Mouse (Mus musculus) embryonic facial prominence, embryonic 14.5 days (tissue): Measurements from ENCODE around the gene Vps53. TPM values are rescaled to one million over a fixed set of nuclear protein-coding genes. Genes with fewer than 3 reads are reported as not detected.
A peak's percentile ranks its signal among the peaks of the same experiment; 100 is the strongest.

Source experiments
- ATAC-seq: fragments of 200-750 bp; cut with Nextera tagmentation; 2 replicates; pipeline ENCODE4 v1.8.0; 2017; ENCODE audit warnings: low read depth, moderate number of reproducible peaks, moderate TSS enrichment
- DNase-seq: peaks from one replicate; pipeline ENCODE4 v3.0.0-alpha.2; 2015; ENCODE audit warnings: low spot score
- H3K27ac ChIP-seq: fragments of 300-500 bp; sonication (generic); replicated peaks from 2 replicates; pipeline ENCODE4 v1.5.1; 2014; ENCODE audit warnings: low read depth, mild to moderate bottlenecking, low read length, moderate library complexity
- H3K27me3 ChIP-seq: fragments of 300-500 bp; sonication (generic); replicated peaks from 2 replicates; pipeline ENCODE4 v1.6.1; 2014; ENCODE audit warnings: low read length; ENCODE audit not compliant: control insufficient read depth, insufficient read depth
- H3K36me3 ChIP-seq: fragments of 300-500 bp; sonication (generic); 2 replicates; pipeline ENCODE4 v1.6.1; 2014; ENCODE audit warnings: low read length, mixed read lengths; ENCODE audit not compliant: control insufficient read depth, insufficient read depth
- H3K4me1 ChIP-seq: fragments of 300-500 bp; sonication (generic); 2 replicates; pipeline ENCODE4 v1.6.1; 2014; ENCODE audit warnings: antibody characterized with exemption, low read length; ENCODE audit not compliant: control insufficient read depth, insufficient read depth
- H3K4me2 ChIP-seq: fragments of 300-500 bp; sonication (generic); 2 replicates; pipeline ENCODE4 v1.6.1; 2014; ENCODE audit warnings: low read depth, mild to moderate bottlenecking, low read length, moderate library complexity, mixed read lengths
- H3K4me3 ChIP-seq: fragments of 300-500 bp; sonication (generic); 2 replicates; pipeline ENCODE4 v1.5.1; 2014; ENCODE audit warnings: low read depth, mild to moderate bottlenecking, low read length
- H3K9ac ChIP-seq: fragments of 300-500 bp; sonication (generic); 2 replicates; pipeline ENCODE4 v1.6.1; 2014; ENCODE audit warnings: low read depth, mild to moderate bottlenecking, low read length, moderate library complexity, mixed read lengths
- H3K9me3 ChIP-seq: fragments of 300-500 bp; sonication (generic); 2 replicates; pipeline ENCODE4 v1.6.1; 2016; ENCODE audit warnings: low read length; ENCODE audit not compliant: control insufficient read depth
- WGBS: fragments of 180-500 bp; shearing (Covaris S2); extraction: QIAGEN DNeasy Blood & Tissue Kit; methylation state at CpG from one replicate; pipeline ENCODE4 v1.1.7; 2014; 5-methylcytosine and 5-hydroxymethylcytosine counted together
- polyA plus RNA-seq: library from polyadenylated mRNA; unstranded; fragments of >200 nt; fragmentation: Nextera tagmentation; extraction: Ambion mirVana; gene quantifications from 2 replicates; pipeline ENCODE4 v1.2.1, GENCODE M21; 2014

Vps53 gene
- polyA plus RNA-seq, 1 experiment from 2014 or later = 32.4 TPM

DNA sequence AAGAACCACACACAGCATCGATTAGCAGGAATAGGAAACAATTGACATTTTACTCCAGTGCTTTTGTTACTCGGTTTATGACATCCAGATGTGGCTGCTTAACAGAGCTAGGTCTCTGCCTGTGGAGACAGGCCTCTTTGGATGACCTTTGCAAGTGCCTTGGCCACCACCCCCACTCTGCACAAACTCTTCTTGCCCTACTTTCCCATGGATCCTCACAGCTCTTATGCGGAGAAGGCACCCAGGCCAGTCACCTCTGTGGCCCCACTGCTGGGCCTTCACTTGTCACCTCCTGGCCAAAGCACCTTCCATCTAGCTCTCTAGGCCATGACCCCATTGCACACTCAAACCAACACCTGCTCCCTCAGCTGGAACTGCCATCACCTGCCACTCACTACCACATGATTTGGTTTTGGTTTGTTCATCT is 95.5 kb downstream of the Vps53 start:
- WGBS = 22% methylated on average over 3 of the region's 3 CpGs
- Histone ChIP-seq H3K36me3 (peaks cover 24% of the 10 kb centered on the region), H3K27me3 (no peaks in the 10 kb centered on the region), H3K4me3 (no peak overlapping the region), H3K4me1 (peaks cover 8% of the 10 kb centered on the region; the same call in 1 of the 2 replicates), H3K4me2 (no peak overlapping the region), H3K9me3 (no peaks in the 10 kb centered on the region), H3K27ac (no peak overlapping the region), H3K9ac (no peak overlapping the region)
- ATAC-seq (no peak), DNase-seq (peak; percentile 72)

DNA sequence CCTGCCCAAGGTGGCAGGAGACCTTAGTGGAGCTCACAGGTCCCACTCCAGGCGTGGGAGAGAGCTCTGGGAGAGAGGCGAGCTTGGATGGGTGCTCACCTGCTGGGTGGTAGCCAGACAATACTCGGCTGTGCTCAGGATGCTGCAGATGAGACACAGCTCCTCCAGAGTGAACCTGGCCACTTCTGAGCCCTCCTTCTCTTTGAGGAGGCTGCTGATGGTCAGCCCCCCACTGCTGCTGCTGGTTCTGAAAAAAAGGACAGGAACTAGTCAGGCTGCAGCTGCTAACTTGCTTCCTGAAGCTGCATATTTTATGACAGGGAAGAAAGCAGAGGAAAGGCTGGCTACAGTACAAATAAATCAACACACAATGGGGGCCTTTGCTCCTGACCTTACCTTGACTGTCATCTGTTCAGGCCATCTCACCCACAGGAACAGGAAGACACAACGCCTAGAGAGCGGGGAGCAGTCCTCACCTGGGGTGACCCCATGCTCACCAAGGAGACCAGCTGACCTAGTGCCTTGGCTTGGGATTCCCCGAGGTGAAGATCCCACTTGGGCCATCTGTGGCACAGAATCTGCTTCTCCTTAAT is 98.3 kb downstream of the Vps53 start:
- H3K9me3 ChIP-seq = no peaks in the 10 kb centered on the region
- no peaks in the 10 kb centered on the region for H3K27me3 ChIP-seq
- whole genome bisulfite sequencing = 83% methylated on average over 6 of the region's 6 CpGs
- ATAC-seq (no peak), DNase-seq (no peak)
- no peak overlapping the region for H3K4me2 ChIP-seq
- H3K4me1 ChIP-seq = peaks cover 8% of the 10 kb centered on the region; the same call in 1 of the 2 replicates
- H3K9ac ChIP-seq = no peak overlapping the region; the same call in 1 of the 2 replicates
- no peak overlapping the region for H3K4me3 ChIP-seq
- H3K27ac ChIP-seq = no peak overlapping the region
- peaks cover 34% of the 10 kb centered on the region for H3K36me3 ChIP-seq

DNA sequence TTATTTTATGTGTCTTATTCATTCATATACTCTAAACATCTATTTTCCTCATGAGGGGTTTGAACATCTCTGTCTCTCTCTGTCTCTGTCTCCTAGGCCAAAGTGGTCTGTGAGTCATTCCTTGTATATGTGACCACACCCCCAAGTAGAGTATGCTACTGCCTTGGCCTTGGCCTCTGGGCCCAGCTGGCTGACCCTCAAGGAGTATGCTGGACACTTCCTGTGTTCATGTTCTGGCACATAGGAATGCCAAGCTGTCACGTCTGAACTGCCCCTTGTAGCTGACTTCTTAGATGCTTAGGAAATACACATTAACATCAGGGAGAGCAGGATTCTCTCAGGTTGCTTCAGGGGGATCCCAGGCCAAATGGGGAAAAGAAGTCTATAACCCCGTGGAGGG is 99.2 kb downstream of the Vps53 start:
- Histone ChIP-seq H3K4me2 (no peak overlapping the region), H3K9me3 (no peaks in the 10 kb centered on the region), H3K27me3 (no peaks in the 10 kb centered on the region), H3K4me1 (peaks cover 8% of the 10 kb centered on the region; the same call in 1 of the 2 replicates), H3K4me3 (no peak overlapping the region), H3K9ac (no peak overlapping the region), H3K27ac (no peak overlapping the region), H3K36me3 (peaks cover 34% of the 10 kb centered on the region)
- DNase-seq (no peak), ATAC-seq (no peak)
- WGBS = 63% methylated on average over 2 of the region's 2 CpGs

DNA sequence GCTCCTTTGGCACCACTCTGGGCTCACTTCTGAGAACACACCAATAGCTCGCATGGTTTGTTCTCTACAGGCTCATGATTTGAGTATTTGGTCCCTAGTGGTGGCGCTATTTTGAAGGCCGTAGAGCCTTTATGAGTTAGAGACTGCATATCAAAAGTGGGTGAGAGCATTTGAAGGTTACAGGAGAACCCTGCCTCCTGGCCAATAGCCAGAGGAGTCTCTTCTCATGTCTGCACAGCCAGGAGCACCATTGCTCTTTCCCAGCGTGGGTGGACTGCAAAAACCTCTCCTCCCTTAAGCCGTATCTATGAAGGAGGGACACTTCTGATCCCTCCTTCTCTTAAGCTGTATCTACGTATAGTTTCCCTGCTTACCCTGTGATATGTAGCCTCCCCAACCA is 102.1 kb downstream of the Vps53 start:
- H3K4me2 ChIP-seq = no peak overlapping the region
- H3K9me3 ChIP-seq = no peaks in the 10 kb centered on the region
- H3K27ac ChIP-seq = no peak overlapping the region
- no peak overlapping the region for H3K4me3 ChIP-seq
- H3K9ac ChIP-seq = no peak overlapping the region
- DNase-seq = no peak
- H3K4me1 ChIP-seq = 0 out of 2 replicates have a peak, but pooled peaks cover 6% of the 10 kb centered on the region
- ATAC-seq = no peak
- WGBS = 87% methylated on average over 6 of the region's 6 CpGs
- H3K36me3 ChIP-seq = peaks cover 36% of the 10 kb centered on the region
- H3K27me3 ChIP-seq = no peaks in the 10 kb centered on the region

DNA sequence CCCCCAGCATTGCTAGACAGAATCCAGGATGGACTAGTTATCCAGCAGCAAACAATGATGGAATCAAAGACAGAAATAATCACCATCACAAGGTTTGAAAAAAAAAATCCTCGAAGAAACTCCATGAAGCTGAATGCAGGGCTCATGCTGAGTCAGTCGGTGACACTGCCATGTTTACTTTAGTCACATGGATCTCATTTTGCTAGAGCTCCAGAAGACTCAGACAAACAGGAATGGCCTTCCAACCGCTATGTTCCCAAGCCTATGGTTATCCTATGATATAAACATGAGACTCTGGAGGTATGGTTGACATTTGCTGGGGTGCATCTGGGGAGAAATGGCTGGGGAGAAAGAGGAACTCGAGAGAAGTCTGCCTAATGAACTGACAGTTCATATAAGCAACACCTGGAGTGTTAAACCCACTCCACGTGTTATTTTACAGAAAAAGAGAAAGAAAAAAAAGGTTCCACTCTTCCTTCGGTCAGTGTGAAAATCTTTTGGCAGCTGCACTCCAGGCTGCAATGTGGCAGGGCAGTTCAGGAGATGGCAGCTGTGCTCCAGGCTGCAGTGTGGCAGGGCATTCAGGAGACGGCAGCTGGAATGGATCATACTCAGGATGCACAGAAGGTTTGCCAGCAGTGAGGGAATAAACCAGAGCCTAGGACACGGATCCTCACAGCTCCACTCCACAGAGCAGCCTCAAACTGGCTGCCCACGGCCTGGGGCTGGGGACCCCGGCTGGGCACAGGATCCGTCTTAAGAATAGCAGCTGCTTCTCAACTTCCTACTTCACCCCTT is 105.0 kb downstream of the Vps53 start:
- Histone ChIP-seq H3K36me3 (peaks cover 17% of the 10 kb centered on the region; the same call in 1 of the 2 replicates), H3K4me1 (0 out of 2 replicates have a peak, but pooled peaks cover 6% of the 10 kb centered on the region), H3K4me2 (no peak overlapping the region), H3K27me3 (no peaks in the 10 kb centered on the region), H3K4me3 (no peak overlapping the region), H3K9ac (no peak overlapping the region), H3K27ac (peak overlapping the region; percentile 52; the same call in 1 of the 2 replicates), H3K9me3 (no peaks in the 10 kb centered on the region)
- WGBS = 38% methylated on average over 11 of the region's 11 CpGs
- ATAC-seq (peak; percentile 89), DNase-seq (peak; percentile 84)

DNA sequence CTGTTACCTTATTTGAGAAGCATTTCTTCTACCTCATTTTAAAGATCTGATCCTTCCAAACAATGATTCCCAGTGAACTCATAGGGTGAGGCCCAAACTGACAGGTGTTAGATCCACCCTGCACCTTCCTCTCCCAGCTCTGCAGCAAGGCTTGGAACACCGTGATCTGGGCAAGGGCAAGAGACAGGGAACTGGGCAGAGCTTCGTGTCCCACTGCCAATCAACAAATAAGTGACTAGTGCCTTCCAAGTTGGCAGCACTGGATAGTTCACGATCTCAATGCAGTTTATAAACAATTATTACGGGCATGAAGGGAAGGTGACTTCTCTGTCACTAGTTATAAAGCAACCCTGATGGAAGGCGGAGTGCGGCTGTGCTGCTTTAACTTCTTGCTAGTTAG is 109.6 kb downstream of the Vps53 start:
- Histone ChIP-seq H3K9ac (no peak overlapping the region), H3K36me3 (0 out of 2 replicates have a peak, but pooled peaks cover 11% of the 10 kb centered on the region), H3K27me3 (no peaks in the 10 kb centered on the region), H3K4me3 (no peak overlapping the region), H3K27ac (no peak overlapping the region), H3K4me2 (no peak overlapping the region), H3K9me3 (no peaks in the 10 kb centered on the region), H3K4me1 (0 out of 2 replicates have a peak, but pooled peaks cover 6% of the 10 kb centered on the region)
- no peak for DNase-seq
- ATAC-seq = no peak
- 91% methylated on average over 6 of the region's 6 CpGs for WGBS

DNA sequence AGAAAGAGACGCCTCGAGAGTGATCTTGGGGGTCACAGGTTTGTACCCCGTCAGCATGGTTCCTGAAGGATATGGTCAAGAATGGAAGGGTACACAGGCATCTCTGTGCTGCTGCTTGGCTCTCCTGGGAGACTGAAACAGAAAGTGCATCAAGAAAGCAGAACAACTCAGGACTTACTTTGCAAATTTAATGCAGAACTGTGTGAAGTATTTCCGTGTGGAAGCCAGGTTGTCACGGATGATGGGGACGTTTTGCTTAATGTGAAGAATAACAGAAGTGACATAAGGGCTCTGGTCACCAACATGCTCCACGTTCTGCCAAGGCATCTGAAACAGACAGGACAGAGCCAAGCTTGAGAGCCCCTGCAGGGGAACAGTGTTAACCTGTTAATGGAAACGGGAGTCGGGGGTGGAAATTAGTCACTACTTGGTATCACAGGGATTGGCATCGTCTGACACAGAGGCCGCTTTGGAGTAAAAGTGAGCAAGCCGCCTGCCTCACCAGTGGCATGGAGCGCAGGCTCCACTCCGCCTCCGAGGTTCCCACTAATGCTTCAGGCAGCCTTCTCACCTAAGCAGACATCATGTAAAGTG is 112.8 kb downstream of the Vps53 start:
- Histone ChIP-seq H3K4me1 (no peaks in the 10 kb centered on the region), H3K4me3 (no peak overlapping the region), H3K9me3 (no peaks in the 10 kb centered on the region), H3K4me2 (no peak overlapping the region), H3K27ac (no peak overlapping the region), H3K27me3 (no peaks in the 10 kb centered on the region), H3K36me3 (0 out of 2 replicates have a peak, but pooled peaks cover 4% of the 10 kb centered on the region), H3K9ac (no peak overlapping the region)
- no peak for DNase-seq
- ATAC-seq = no peak
- 84% methylated on average over 15 of the region's 15 CpGs for WGBS

DNA sequence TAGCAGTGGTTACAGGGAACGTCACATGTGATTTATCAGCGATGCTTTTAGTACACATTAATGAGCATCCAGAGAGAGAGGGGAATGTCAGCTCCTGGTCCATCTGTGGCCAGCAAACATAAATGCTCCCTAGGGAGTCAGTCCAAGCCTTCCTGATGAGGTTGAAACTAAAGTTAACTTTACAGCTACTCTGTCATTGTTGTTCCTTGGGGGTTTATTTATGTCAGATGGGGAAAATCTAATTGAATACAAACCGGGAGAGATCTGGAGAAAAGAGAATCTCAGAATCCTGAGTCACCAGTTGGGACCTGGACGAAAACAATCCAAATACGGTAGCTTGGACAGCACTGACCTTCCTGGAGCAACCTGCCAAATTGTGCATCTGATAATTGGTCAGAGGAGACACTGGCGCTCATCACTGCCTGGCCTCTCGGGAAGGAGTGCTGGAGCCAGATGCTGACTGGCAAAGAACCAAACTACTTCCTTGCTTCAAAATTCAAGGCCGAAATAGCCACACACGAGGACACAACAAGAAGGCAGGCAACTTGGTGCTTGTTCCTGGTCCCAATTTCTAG is 113.8 kb downstream of the Vps53 start:
- Histone ChIP-seq H3K36me3 (peaks cover 9% of the 10 kb centered on the region; the same call in 1 of the 2 replicates), H3K9ac (no peak overlapping the region), H3K4me3 (no peak overlapping the region), H3K4me2 (no peak overlapping the region), H3K9me3 (no peaks in the 10 kb centered on the region), H3K4me1 (0 out of 2 replicates have a peak, but pooled peaks cover under 1% of the 10 kb centered on the region), H3K27ac (no peak overlapping the region), H3K27me3 (no peaks in the 10 kb centered on the region)
- no peak for DNase-seq
- 58% methylated on average over 9 of the region's 9 CpGs for WGBS
- ATAC-seq = no peak
